Mouse (Mus musculus) liver, embryonic 14.5 days (tissue): ENCODE results near the gene Tnfrsf23.

Source experiments
- CTCF ChIP-seq: IDR thresholded peaks from 2 replicates; pipeline ENCODE4 v1.5.1; 2016; ENCODE audit warnings: antibody characterized with exemption, low read depth, control low read depth
- EP300 ChIP-seq: IDR thresholded peaks from 2 replicates; pipeline ENCODE4 v1.6.1; 2016; ENCODE audit warnings: antibody characterized with exemption, low read depth

DNA sequence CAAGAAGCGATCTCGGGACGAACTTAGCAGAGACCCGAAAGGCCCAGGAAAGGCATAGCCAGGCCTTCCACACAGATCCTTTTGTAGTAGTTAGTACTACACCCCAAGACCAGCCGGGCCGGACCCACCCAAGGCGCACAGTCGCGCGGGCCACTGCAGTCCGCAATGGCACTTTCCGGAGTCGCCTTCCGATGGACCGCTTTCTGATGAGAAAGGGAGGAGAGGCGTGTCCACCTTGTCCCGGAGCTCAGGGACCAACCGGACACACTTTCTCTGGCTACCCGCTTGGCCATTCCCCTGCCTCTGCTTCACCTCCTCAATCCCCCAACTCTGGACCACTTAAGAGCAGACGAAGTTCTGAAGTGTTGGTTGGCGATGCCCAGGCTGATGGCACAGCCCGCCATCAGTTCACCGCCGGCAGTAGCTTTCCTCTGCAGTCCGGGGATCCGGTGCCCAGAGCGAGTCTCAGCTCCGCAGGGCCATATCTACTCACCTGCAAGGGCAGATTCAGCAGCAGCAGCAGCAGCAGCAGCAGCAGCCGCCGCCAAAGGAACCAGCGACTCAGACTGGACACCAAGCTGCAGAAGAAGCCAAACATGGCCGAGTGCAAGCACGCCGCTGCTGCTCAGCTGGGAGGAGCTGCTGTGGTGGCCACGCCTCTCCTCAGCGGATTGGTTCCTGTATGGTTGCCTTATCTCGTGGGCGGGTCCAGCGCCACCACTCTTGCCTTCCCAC lies 36.5 kb downstream of the Tnfrsf23 start, which contains the start of gene Tnfrsf22:
- TF ChIP-seq CTCF (no peak), EP300 (no peak)
